Mouse (Mus musculus): ENCODE data around the gene Cdan1. TPM values are rescaled to one million over a fixed set of nuclear protein-coding genes. Genes with fewer than 3 reads are reported as not detected.
"Not testable (repeated sequence)": the region's sequence is repeated elsewhere in the genome, so short reads cannot be mapped to it uniquely, and the experiment has no call there.

Cdan1 gene
- polyA plus RNA-seq, 1 experiment from 2014 or later: 7.4 TPM

GRCm38 (mm10) chr2:120707041-120707440 is 142.9 kb downstream of the Cdan1 start:
- H3K9ac ChIP-seq (replicated peaks): no peak overlapping the region
- H3K4me2 ChIP-seq (replicated peaks): no peak overlapping the region

GRCm38 (mm10) chr2:120702675-120703074 is 147.3 kb downstream of the Cdan1 start:
- Histone ChIP-seq H3K9me3 (no peaks in the 10 kb centered on the region), H3K36me3 (peaks cover 3% of the 10 kb centered on the region), H3K9ac (replicated peaks) (no peak overlapping the region), H3K27ac (replicated peaks) (no peak overlapping the region), H3K27me3 (no peaks in the 10 kb centered on the region), H3K4me1 (no peaks in the 10 kb centered on the region), H3K4me2 (replicated peaks) (no peak overlapping the region), H3K4me3 (no peak overlapping the region)
- 80% methylated on average over 5 of the region's 5 CpGs for WGBS
- no peak for ATAC-seq (replicated peaks)

More at GRCm38 (mm10) chr2:120707041-120707440, 142.9 kb downstream of the Cdan1 start:
- no peak for ATAC-seq (replicated peaks)
- no peaks in the 10 kb centered on the region for H3K27me3 ChIP-seq
- no peaks in the 10 kb centered on the region for H3K4me1 ChIP-seq
- no peak overlapping the region for H3K4me3 ChIP-seq
- no peaks in the 10 kb centered on the region for H3K9me3 ChIP-seq
- no peak overlapping the region for H3K27ac ChIP-seq (replicated peaks)
- no peaks in the 10 kb centered on the region for H3K36me3 ChIP-seq

DNA sequence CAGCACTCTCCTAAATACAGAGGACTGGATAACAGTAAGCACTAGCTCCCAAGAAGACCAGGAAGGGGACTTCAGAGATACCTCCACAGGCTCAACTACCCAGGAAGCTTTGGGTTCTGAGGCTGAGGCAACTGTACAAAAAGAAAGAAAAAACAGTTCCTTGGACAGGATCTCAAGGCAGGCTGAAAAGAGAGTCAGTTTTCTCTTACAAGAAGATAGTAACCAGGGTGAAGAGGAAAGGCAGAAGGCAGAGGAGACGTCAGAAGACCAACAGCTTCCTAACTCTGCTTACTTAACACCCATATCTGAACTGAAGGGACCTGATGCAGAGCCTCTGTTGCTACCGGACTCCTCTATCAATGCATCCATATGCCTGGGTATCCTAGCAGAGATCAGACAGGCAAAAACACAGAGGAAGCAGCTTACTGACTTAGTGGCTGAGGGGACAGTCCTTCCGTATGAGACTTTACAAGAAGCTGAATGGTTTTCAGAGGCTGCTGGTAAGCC is 149.5 kb downstream of the Cdan1 start:
- Histone ChIP-seq H3K27ac (replicated peaks) (no peak overlapping the region), H3K4me3 (no peak overlapping the region), H3K36me3 (peaks cover 13% of the 10 kb centered on the region), H3K9ac (replicated peaks) (no peak overlapping the region), H3K9me3 (no peaks in the 10 kb centered on the region), H3K27me3 (no peaks in the 10 kb centered on the region), H3K4me2 (replicated peaks) (no peak overlapping the region), H3K4me1 (no peaks in the 10 kb centered on the region)
- ATAC-seq (replicated peaks): no peak
- WGBS: 91% methylated on average over 3 of the region's 3 CpGs

- Histone ChIP-seq H3K9ac (replicated peaks) (no peak overlapping the region), H3K27ac (replicated peaks) (no peak overlapping the region), H3K36me3 (peaks cover 13% of the 10 kb centered on the region), H3K27me3 (no peaks in the 10 kb centered on the region), H3K4me3 (no peak overlapping the region), H3K4me2 (replicated peaks) (no peak overlapping the region), H3K9me3 (no peaks in the 10 kb centered on the region), H3K4me1 (no peaks in the 10 kb centered on the region)
- ATAC-seq (replicated peaks): no peak
- WGBS: 89% methylated on average over 5 of the region's 5 CpGs
Measured at GRCm38 (mm10) chr2:120697767-120698166, 152.2 kb downstream of the Cdan1 start.

- H3K9me3 ChIP-seq; H3K27me3 ChIP-seq; H3K4me1 ChIP-seq; H3K36me3 ChIP-seq; H3K4me2 ChIP-seq (replicated peaks); ATAC-seq (replicated peaks); H3K4me3 ChIP-seq; H3K27ac ChIP-seq (replicated peaks); H3K9ac ChIP-seq (replicated peaks): not testable (repeated sequence)
- WGBS: 88% methylated on average over 7 of the region's 7 CpGs
Measured at GRCm38 (mm10) chr2:120681151-120681550, 168.8 kb downstream of the Cdan1 start.

GRCm38 (mm10) chr2:120670253-120670652 is 179.7 kb downstream of the Cdan1 start:
- Histone ChIP-seq H3K4me1 (no peaks in the 10 kb centered on the region), H3K9ac (replicated peaks) (no peak overlapping the region), H3K36me3 (no peaks in the 10 kb centered on the region), H3K4me2 (replicated peaks) (no peak overlapping the region), H3K4me3 (no peak overlapping the region), H3K27me3 (no peaks in the 10 kb centered on the region), H3K27ac (replicated peaks) (no peak overlapping the region), H3K9me3 (no peaks in the 10 kb centered on the region)
- ATAC-seq (replicated peaks): no peak
- 75% methylated on average over 2 of the region's 2 CpGs for WGBS

- H3K4me1 ChIP-seq: no peaks in the 10 kb centered on the region
- H3K4me2 ChIP-seq (replicated peaks): no peak overlapping the region
- H3K36me3 ChIP-seq: no peaks in the 10 kb centered on the region
- H3K27ac ChIP-seq (replicated peaks): no peak overlapping the region
- H3K4me3 ChIP-seq: no peak overlapping the region
- 88% methylated on average over 2 of the region's 2 CpGs for WGBS
- H3K9ac ChIP-seq (replicated peaks): no peak overlapping the region
- no peaks in the 10 kb centered on the region for H3K9me3 ChIP-seq
- no peaks in the 10 kb centered on the region for H3K27me3 ChIP-seq
- no peak for ATAC-seq (replicated peaks)
Measured at GRCm38 (mm10) chr2:120667446-120667845, 182.5 kb downstream of the Cdan1 start.

Other genes starting within 250 kb of the Cdan1 start
- gene Haus2, start 240.7 kb downstream of the Cdan1 start, polyA plus RNA-seq (2015; fragmentation: Nextera tagmentation; extraction: Ambion mirVana): 29.5 and 30.5 TPM in 2 replicates
- 37.6 and 38.7 TPM in 2 replicates for gene Lrrc57, start 240.6 kb downstream of the Cdan1 start, polyA plus RNA-seq (2015; fragmentation: Nextera tagmentation; extraction: Ambion mirVana)
- gene Stard9, start 221.0 kb downstream of the Cdan1 start, polyA plus RNA-seq (2015; fragmentation: Nextera tagmentation; extraction: Ambion mirVana): 4.0 and 4.1 TPM in 2 replicates
- 12.2 and 13.1 TPM in 2 replicates for gene Ttbk2, start 476 bp upstream of the Cdan1 start, polyA plus RNA-seq (2015; fragmentation: Nextera tagmentation; extraction: Ambion mirVana)
- gene Ubr1, start 120.6 kb upstream of the Cdan1 start, polyA plus RNA-seq (2015; fragmentation: Nextera tagmentation; extraction: Ambion mirVana): 34.6 and 35.3 TPM in 2 replicates
- gene Tmem62, start 126.9 kb upstream of the Cdan1 start, polyA plus RNA-seq (2015; fragmentation: Nextera tagmentation; extraction: Ambion mirVana): 7.9 and 8.1 TPM in 2 replicates
- 78.4 and 80.9 TPM in 2 replicates for gene Ccndbp1, start 158.3 kb upstream of the Cdan1 start, polyA plus RNA-seq (2015; fragmentation: Nextera tagmentation; extraction: Ambion mirVana)
- 0.25 and 0.69 TPM in 2 replicates for gene Epb42, start 186.9 kb upstream of the Cdan1 start, polyA plus RNA-seq (2015; fragmentation: Nextera tagmentation; extraction: Ambion mirVana)
- gene Tgm5, start 235.7 kb upstream of the Cdan1 start, polyA plus RNA-seq (2015; fragmentation: Nextera tagmentation; extraction: Ambion mirVana): not detected in 2 replicates